Mouse (Mus musculus) monocyte, adult 2 months (primary cell): ENCODE measurements at regions not wholly inside any gene's neighbourhood (a gene's known extent, or its start where the extent isn't known, plus 50 kb on each side); places are given as distances from the start of the nearest gene placed in this dataset.

Source experiments
- DNase-seq, 2 experiments: peaks; one replicate each; pipeline ENCODE4 v3.0.0; 2022; ENCODE audit warnings: low spot score in 2 of 2, low read depth in 1 of 2

DNA sequence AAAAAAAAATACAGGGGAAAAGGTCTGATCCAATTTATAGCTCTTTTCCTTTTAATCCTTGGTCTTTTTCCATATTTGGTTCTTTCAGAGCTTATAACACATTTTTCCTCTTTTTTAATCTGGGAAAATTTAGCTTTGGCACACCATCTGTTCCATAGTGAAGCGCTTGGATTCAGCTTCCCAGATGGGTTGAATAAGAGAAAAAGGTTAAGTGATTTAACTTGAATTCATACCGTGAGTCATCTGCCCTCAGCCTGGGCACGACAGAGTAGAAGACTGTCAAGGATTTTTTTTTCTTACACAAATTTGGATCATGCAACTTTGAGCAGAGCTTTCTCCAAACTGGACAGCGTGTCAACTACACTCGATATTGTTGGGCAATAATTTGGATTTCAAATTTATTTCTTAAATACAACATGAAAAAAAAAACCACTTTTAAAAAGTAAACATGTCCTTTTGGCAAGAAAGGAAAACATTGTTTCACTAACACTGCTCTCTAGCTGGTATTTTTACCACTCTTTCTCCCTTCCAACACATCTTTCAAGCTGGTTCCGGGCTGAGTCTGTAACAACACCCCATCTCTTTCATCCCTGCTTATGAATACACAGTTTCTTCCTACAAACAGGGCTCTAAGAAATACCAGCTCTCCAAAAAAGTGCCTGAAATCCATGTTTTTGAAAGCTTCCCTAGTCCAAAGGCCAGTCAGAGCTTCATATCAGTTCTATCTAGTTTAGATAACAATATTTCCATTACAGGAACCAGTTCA, 177.8 kb downstream of the Spry2 start:
- no peak for DNase-seq

DNA sequence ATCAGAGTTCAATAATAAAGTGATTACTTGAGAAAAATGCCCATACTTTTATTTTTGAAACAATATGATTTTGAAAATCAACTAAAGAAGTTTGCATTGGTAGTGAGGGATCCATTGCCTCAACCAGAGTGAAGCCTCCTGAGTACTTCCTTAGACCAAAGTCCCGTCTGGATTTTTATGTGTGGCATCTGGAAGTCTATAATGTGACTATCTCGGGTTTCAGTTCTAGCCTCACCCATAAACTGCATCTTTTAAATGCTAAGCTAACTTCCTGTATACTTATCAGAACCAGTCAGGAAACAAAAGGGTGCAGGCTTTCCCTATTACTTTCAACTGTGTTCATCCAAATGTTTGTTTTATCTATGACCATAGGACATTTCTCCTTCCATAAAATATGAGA, 178.8 kb downstream of the Spry2 start:
- no peak for DNase-seq

DNA sequence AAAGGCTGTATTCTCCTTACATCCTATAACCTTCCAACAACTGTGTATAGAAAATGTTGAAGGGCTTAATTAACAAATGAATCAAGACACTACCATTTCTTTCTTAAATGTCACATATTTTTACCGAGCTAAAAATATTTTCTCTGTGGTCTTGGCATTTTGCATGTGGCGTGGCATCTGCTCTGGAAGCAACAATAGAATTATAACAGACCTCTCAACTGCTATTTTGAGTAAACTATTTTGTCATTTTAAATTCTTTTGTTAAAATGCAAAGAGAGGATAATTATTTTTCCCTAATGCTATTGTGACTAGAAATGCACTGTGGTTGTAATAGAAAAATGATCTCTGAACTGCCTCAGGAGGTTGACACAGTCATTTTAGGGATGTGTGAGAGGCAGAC, 187.9 kb downstream of the Spry2 start:
- DNase-seq, result no peak

DNA sequence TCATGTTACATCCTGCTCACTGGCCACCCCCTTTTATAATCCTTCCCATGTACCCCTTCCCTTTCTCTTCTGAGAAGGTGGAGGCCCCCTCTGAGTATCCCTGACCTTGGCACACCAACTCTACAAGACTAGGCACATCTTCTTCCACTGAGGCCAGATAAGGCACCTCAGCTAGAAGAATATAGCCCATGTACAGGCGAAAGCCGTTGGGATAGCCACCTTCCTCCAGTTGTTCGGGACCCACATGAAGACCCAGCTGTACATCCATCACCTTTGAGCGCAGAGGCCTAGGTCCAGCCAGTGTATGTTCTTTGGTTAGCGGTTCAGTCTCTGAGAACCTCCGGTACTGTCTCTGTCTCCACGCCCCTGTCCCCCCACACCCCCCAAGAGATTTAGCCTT, 189.9 kb downstream of the Spry2 start:
- no peak for DNase-seq

DNA sequence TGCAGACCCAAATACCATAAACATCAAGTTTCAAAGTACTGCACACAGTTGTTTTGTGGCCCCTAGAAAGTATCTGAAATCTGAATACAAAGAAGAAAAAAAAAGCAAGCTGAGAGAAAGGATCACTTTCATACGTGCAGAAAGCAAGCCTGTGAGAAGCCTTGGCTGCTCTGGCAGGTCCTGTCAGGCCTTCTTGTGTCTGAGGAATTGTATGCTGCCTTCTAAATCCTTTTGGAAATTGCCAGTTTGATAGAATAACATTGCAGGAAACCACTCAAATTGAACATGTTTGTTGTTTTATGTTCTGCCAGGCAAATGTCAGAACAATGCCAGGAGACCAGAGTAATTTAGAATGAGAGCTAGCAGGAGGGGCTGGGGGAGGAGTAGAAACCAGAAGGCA, 198.0 kb downstream of the Spry2 start:
- no peak for DNase-seq

DNA sequence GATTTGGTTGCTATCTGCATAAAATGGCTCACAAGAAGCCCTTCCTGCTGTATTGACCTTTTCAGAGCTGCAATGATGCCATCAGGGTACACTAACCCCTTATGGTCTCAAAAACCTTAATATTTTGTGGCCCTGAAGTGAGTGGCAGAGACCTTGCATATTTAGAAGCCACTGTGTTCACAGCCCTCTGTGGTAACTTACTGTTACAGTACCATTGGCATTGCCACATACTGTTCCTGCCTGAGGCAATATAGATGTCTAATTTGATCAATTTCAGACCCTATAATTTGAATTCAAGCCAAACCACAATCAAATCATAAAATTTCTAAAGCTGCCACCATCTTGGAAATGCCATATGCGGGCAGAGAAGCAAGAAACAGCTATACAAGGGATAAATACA, 198.5 kb downstream of the Spry2 start:
- no peak for DNase-seq

DNA sequence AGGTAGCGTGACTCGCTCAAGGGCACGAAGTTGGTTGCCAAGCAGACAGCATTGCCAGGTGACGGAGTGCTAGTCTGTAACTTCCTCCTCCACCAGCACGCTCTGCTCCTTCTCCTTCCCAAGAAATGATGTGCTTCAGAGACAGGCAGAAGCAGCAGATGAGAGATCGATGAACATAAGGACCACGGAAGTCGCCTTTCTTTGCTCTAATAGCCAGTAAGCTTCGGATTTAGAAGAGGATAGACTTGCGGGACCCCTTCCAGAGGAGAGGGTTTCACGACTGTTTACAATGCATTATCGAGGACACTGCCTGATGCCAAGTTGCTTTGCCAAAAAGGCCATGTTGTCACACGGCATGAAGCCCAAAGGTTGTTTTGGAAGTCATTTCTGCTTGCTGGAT, 199.2 kb downstream of the Spry2 start:
- DNase-seq, result no peak

DNA sequence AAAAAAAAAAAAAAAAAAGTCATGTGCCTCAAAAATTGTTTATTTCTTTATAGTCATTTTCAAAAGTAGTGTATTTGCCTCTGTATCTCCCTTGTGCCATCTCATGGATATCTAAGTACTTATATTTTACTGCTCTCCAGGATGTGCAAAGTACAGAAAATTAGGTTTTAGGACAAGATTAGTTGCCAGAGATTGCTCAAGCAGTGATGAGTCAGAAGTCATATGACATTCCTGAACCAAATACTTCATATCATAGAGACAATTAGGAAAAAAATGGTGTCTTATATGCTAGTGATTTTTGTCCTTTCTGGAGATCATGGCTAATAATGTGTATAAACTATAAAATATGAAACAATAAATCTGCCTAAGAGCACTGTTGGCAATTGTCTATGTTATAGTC, 201.7 kb downstream of the Spry2 start:
- DNase-seq, result no peak

DNA sequence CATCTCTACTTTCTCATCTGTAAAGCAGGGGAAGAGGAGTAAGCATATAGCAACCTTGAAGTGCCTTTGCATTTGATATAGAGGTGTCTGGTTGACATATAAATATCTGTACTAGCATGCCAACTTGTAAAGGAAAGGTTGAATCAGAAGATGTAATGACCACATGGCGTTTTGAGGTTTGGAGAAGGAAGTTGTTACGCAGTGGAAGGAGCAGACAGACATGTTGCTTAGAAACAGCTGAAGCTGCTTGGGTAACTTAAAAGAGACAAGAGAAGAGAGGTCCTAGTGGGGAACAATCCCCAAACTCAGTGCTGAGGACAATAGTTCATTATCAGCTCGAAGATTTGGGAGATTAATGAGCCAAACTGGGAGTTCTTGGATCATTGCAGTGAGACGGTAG, 202.9 kb downstream of the Spry2 start:
- no peak for DNase-seq

DNA sequence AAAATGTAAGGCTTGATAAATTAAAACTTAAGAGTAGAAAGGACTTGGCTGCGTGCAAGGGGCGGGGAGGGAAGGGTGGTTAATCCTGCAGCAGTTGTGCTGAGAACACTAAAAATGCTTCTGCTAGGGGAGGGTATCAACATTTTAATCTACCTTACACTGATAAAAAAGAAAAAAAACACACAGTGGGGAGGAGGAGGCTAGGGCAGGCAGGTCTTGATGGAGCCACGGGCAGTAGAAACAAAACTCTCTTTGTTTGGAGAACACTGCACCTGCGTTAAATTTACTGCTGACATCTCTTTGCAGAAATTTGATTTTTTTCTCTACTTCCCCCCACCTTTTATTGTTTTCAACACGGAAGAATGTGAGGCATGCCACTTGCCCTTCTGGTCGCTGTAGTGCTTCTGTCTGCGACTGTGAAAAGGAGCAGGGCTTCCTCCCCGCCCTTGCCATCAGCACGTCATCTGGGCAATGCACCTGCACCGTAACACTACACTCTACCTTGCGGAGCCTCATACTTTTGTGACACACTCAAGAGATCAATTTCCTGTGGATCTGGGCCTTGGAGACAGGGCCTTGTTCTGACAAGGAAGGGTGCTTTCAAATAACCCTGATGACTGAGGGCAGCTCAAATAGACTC, 211.7 kb downstream of the Spry2 start:
- DNase-seq, result no peak

DNA sequence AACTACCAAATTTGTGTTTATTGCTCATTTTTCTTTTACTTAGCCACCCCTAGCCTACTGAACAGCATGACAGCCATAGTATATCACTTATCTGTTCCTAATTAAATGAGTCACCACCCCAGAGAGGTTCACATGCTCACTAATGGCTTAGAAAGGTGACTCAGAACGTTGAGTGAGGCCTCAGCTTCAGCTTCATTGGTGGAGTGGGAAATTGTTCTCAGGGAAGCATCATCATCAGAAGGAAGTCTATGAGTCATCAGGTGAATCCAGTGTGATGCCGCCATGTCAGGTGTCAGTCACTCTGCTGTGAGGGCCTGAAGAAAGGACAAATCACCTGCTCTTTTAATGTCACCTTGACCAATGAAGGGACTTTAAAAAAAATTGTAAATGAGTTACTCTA, 212.3 kb downstream of the Spry2 start:
- DNase-seq, result no peak

DNA sequence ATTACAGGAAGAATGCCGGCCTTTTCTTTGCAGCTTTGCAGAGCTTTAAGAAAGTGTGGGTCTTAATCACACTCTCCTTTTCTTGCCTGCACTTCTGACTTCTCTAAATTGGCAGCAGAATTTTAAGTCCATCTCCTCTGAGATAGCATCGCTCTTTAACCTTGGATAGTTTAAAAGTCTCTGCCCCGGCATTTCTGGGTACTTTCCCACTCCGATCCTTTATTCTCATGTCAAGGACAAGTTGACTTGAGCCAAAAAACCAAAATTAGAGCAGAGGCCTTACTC, 220.0 kb downstream of the Spry2 start:
- DNase-seq, result no peak

DNA sequence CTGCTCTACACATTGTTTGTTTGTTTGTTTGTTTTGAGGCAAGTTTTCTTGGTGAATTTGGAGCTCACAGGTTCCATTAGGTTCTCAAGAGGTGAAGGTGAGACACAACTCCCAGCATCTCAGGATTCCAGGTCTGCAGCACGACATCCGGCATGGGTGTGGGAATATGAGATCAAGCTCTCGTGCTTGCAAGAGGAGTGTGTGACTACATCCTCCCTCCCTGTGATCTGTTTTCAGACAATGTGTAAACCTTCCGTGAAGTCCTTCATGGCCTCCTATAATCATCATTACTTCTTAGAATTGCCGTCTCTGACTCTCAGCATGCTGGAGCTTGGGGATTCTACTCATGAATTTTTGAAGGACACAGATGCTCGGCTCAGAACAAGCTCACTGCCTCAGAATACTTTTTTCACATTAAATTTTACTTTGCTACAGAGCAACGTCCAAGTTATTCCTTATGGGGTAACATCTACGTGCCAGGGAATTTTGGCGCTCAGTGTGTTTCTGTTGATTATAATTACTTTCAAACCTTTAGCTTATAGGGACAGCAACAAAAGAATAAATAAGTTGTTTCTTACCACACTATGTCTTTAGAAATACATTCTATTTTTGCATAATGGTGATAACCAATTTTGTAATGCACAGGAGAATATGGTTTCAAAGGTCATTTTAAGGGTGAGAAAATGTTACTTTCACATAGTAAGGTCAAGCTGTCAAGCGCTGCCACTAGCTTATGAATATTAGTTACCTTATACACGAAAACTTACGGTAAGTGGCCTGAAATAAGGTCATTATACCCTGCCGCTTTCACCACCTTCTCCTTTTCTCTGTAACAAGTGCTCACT, 220.6 kb downstream of the Spry2 start:
- no peak for DNase-seq

DNA sequence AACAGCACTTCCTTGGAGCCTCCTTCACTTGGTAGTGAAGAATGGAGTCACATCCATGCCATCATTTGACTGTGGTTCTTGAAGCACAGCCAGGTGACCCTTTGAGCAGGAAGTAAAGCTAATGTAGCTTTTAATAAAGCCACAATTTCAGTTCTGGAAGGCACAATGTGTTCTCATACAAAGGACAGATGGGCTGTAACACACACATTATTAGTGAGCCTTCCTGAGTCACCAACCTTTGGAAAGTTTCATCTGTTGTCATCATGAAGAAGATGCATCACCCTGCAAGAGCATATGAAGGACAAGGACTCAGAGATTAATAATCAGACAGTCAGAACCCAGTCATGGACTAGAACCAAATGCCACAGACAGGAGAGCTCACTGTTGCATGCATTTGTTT, 221.6 kb downstream of the Spry2 start:
- DNase-seq, result no peak

DNA sequence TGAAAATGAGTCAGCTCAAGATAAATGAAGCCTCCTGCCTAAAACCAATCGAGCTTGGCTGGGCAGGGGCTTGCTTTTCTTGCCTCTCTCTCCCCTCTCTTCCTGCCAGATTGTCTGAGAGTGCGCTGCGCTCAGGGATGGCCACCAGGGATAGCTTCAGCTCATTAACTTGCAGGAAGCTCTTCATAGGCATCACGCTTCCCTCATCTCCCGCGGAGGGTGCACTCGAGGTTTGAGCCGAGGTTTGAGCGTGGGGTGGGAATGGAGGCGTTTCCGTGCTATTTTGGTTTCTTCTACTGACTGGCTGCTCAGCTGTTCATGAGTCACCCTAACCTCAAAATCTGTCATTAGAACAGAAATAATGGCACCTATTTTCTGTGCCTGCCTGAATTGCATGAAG, 227.7 kb downstream of the Spry2 start:
- no peak for DNase-seq

DNA sequence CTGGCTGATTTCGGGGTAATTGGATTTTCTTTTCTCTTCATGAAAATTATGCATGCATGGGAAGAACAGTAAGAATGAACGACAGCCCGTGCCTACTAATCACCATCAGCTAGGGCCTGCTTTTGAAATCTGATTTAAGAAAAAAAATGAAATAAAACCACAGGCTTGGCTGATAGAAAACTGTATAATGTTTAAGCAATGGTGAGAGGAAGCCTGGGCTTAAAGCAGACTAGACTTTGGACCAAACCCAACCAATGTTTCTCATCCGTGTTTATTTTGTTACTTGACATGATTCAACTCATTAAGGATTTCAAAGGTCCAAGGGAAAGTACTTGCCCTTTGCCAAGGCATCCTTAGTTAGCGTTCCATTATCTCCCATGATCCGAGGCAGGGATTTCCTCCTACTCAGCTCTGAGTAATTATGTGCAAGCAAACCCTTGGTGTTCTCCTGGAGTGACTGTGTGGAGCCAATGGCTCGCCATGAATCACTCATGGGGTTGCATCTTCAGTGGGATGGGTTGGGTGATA, 231.9 kb downstream of the Spry2 start:
- no peak for DNase-seq

DNA sequence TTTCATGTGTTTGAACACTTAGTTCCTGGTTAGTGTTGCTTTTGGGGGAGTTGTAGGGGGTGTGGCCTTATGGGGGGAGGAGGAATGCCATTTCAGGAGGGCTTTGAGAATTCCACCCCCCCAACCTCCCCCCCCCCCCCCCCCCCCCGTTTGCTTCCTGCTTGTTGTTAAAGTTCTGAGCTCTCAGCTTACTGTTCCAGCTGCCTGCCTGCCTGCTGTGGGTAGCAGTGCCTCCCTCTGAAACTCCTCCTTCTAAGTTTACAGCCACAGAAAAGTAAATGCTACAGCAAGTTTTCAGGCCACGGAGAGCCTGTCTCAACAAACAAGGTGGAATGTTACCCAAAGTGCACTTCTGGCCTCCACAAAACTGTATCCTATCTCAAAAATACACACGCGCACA, 233.1 kb downstream of the Spry2 start:
- no peak for DNase-seq

DNA sequence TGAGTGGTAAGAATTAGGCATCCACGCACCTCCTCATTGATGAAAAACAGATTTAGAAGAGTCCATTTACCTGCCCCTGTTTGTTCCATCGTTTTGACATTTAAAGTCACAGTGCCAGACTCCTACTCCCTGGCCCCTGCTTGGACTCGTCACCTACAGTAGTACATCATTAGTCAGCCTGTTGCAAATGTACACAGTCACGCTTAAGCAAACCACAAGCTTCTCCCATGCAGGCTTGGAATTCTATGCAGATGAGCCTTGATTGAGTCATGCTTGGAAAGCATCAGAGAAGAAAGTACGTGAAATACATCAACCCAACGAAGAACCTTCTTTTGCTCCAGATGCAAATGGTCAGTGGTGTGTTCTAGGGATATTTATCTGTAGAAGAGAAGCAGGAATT, 233.8 kb downstream of the Spry2 start:
- no peak for DNase-seq

DNA sequence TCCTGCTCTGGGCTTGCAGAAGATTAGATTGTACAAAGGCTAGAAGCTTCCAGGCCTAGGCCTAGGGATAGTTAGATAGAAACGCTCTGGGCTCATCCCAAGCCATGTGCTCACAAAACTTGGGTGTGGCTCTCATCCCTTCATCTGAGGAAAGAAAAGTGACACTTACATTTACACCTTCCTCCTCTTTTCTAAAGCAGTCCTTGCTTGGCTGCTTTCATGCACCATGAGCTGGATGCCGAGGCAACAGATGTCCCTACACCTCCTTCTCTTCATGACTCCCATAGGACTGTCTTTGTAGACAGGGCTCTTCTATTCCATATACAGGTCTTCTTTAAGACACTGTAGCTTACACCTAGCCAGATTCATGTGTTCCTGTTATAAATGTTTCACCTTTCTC, 238.3 kb downstream of the Spry2 start:
- DNase-seq, result no peak

DNA sequence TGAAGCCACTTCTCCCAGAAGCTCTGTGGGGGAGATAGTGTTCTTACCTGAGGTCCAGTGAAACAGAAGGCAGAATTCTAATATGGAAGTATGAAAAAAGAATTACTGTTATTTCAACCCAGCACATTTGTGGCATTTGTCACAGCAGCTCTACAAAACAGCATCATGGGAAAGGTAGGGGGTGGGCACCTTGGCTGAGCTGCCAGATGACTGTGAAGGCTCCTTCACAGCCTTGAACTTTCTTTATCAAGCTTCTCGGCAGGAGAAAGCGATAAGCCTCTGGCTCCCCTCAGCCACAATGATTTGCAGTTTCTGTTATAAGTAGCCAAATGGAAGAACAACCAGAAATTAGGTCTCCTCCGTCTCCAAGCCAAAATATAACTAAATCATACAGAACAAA, 249.5 kb downstream of the Spry2 start:
- no peak for DNase-seq

DNA sequence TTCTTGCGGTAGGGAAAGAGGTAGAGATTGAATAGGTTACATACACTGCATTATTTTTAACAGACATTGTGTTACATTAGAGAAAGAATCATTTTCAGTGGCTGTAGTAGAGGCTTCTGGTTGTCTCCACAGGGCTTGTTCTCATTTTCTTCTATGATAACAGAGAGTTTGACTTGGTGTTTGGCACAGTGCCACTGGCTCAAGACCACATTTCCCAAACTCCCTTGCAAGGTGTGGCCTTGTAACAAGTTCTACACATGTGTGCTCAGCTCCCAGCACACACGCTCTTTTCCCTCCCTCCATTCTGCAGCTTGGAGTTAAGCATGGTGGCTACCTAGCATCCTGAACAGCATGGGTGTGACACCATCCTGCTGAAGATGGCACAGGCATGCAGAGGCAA, 252.2 kb downstream of the Spry2 start:
- DNase-seq, result no peak

DNA sequence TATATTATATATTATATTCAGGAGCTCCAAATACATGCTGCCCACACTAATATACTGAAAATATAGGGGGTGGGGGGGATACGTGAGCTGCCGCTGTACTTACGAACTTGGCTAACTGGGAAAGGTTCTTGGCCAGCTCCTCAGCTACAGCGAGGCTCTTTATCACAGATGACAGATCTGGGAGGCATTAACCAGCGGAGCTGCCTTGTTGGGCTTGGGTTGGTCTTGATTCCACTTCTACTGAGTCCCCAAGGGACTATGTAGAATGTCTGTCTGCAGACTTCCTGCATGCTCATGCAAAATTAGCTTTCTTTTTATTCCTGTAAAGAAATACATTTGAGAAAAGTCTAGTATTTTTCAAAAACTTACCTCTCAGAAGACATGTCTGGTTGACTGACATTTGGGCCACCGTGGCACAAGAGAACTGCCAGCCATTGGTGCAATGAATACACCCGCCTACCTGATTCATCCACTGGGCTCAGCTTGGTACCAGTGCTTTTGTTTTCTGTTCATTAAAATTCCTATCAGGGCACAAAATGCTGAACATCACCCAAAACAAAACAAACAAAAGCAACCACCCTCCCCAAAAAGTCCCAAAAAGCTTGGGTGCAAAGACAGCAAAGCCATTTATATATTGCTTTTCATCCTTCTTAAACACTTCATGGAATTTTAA, 253.2 kb downstream of the Spry2 start:
- no peak for DNase-seq
